Mouse (Mus musculus) kidney, adult 2 months (tissue): Measurements from ENCODE around the gene Ahctf1. TPM values are rescaled to one million over a fixed set of nuclear protein-coding genes. Genes with fewer than 3 reads are reported as not detected.
"Not testable (repeated sequence)": the region's sequence is repeated elsewhere in the genome, so short reads cannot be mapped to it uniquely, and the experiment has no call there.

Experiments
- DNase-seq: peaks from one replicate; pipeline ENCODE4 v3.0.0; 2021
- H3K27ac ChIP-seq: fragments of 200-500 bp; 2 replicates; pipeline ENCODE4 v1.5.1; 2012; ENCODE audit warnings: low read depth, low read length, control low read depth, inconsistent platforms; ENCODE audit not compliant: insufficient read depth
- H3K27me3 ChIP-seq: fragments of 200-500 bp; replicated peaks from 2 replicates; pipeline ENCODE4 v1.6.1; 2012; ENCODE audit warnings: mild to moderate bottlenecking, moderate library complexity, low read length, inconsistent platforms; ENCODE audit not compliant: control insufficient read depth, insufficient read depth
- H3K36me3 ChIP-seq: fragments of 200-500 bp; 2 replicates; pipeline ENCODE4 v1.6.1; 2012; ENCODE audit warnings: mild to moderate bottlenecking, moderate library complexity, low read length, inconsistent platforms; ENCODE audit not compliant: control insufficient read depth, insufficient read depth
- H3K4me1 ChIP-seq: fragments of 200-500 bp; 2 replicates; pipeline ENCODE4 v1.6.1; 2011; ENCODE audit warnings: low read length; ENCODE audit not compliant: control insufficient read depth, insufficient read depth
- H3K4me3 ChIP-seq: fragments of 200-500 bp; 2 replicates; pipeline ENCODE4 v1.5.1; 2011; ENCODE audit warnings: mild to moderate bottlenecking, low read depth, low read length, control low read depth; ENCODE audit not compliant: insufficient read depth
- CTCF ChIP-seq: fragments of 200-500 bp; conservative IDR thresholded peaks from 2 replicates; pipeline ENCODE4 v1.5.1; 2011; ENCODE audit warnings: low read depth, mild to moderate bottlenecking, control low read depth, low read length, moderate library complexity, mixed read lengths; ENCODE audit not compliant: insufficient read depth, insufficient read length
- POLR2A ChIP-seq: fragments of 200-500 bp; IDR thresholded peaks from one replicate; pipeline ENCODE4 v1.6.1; 2011; ENCODE audit warnings: low read depth, low read length, control low read depth
- WGBS: fragments of 180-500 bp; shearing (Covaris S2); methylation state at CpG from one replicate; pipeline ENCODE4 v1.1.7; 2018; 5-methylcytosine and 5-hydroxymethylcytosine counted together
- polyA plus RNA-seq: library from polyadenylated mRNA; depleted of rRNA; stranded (reverse); fragments of >200 nt; gene quantifications from 2 replicates; pipeline ENCODE4 v1.2.3, GENCODE M21; 2012

The Ahctf1 gene
- polyA plus RNA-seq, 1 experiment: 6.4 TPM

- Histone ChIP-seq H3K36me3 (no peaks in the 10 kb centered on the region), H3K27ac (no peak overlapping the region), H3K4me1 (no peaks in the 10 kb centered on the region), H3K4me3 (no peak overlapping the region), H3K27me3 (no peaks in the 10 kb centered on the region)
- TF ChIP-seq POLR2A (no peak), CTCF (no peak)
- no peak for DNase-seq
- WGBS: 84% methylated on average over 3 of the region's 3 CpGs
Observed at GRCm38 (mm10) chr1:179736483-179736882, 67.0 kb downstream of the Ahctf1 start.

DNA sequence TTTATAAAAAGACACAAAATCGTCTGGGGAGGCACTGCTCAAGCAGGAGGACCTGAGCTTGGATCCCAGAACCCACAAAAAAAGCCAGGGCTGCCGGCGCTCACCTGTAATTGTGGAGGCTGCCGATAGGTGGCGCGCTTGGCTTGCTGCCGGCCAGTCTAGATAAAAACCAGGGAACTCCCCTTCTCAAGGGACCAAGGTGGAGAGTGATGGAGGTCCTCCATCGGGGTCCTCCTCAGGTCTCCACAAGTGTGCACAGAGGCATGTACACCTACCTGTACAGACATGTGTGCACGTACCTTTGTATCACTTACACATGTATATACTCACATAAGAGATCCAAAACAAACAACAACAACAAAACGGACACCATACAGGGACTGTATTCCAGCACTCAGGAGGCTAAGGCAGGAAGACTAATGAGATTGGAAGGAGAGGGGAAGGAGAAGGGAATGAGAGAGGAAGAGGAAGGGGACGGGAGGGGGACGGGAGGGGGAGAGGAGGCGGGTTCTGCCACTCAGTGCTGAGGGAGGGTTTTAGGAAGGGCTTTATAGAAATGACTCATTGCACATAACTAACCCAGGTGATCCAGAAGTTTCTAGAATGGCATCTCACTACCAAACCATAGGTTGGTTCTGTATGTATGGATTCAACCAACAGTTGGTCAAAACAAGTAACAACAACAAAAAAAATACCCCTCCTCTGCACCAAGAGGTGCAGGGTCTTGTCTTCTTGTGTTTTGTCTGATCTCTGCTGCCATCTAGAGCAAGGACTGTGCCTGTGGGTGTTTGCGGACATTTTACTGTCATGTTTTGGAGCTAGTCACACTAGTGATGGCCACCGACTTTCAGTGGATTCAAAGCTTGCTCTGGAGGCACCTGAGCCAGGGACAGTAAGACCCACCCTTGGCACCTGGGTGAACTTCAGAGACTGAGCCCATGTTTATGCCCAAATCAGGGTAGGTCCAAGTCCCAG, 68.7 kb downstream of the Ahctf1 start:
- WGBS: 36% methylated on average over 15 of the region's 15 CpGs
- no peak overlapping the region for H3K27ac ChIP-seq

GRCm38 (mm10) chr1:179731391-179731790, 72.1 kb downstream of the Ahctf1 start:
- 80% methylated on average over 3 of the region's 3 CpGs for WGBS
- Histone ChIP-seq H3K27me3 (no peaks in the 10 kb centered on the region), H3K27ac (no peak overlapping the region), H3K36me3 (no peaks in the 10 kb centered on the region), H3K4me1 (no peaks in the 10 kb centered on the region), H3K4me3 (no peak overlapping the region)
- no peak for DNase-seq
- TF ChIP-seq POLR2A (no peak), CTCF (no peak)

More for the DNA sequence above, 68.7 kb downstream of the Ahctf1 start:
- peak; percentile 62 for DNase-seq
- peak; percentile 67 for TF ChIP-seq CTCF
- no peak for TF ChIP-seq POLR2A
- no peak overlapping the region for H3K4me3 ChIP-seq
- no peaks in the 10 kb centered on the region for H3K36me3 ChIP-seq
- no peaks in the 10 kb centered on the region for H3K27me3 ChIP-seq
- no peaks in the 10 kb centered on the region for H3K4me1 ChIP-seq

DNA sequence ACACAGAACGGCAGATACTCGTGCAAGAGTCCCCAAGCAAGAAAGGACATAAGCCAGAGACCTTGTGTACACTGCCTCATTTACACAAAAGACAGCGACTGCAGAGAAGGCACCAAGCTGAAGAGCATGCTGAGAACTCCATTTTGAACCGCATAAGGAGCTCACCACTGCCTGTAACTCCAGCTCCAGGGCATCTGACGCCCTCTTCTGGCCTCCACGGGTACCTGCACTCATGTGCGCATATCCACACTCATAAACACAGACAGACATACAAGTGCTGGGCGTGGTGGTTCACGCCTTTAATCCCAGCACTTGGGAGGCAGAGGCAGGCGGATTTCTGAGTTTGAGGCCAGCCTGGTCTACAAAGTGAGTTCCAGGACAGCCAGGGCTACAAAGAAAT, 74.8 kb downstream of the Ahctf1 start:
- no peaks in the 10 kb centered on the region for H3K4me1 ChIP-seq
- H3K27ac ChIP-seq: no peak overlapping the region
- 89% methylated on average over 10 of the region's 10 CpGs for WGBS
- H3K36me3 ChIP-seq: no peaks in the 10 kb centered on the region
- no peak overlapping the region for H3K4me3 ChIP-seq
- H3K27me3 ChIP-seq: no peaks in the 10 kb centered on the region
- TF ChIP-seq POLR2A: no peak
- no peak for TF ChIP-seq CTCF
- DNase-seq: no peak

GRCm38 (mm10) chr1:179722811-179723469, 80.5 kb downstream of the Ahctf1 start:
- 59% methylated on average over 8 of the region's 8 CpGs for WGBS
- H3K27me3 ChIP-seq: no peaks in the 10 kb centered on the region
- H3K4me1 ChIP-seq: no peaks in the 10 kb centered on the region
- no peak for TF ChIP-seq CTCF
- TF ChIP-seq POLR2A: no peak
- no peak for DNase-seq
- no peak overlapping the region for H3K4me3 ChIP-seq
- H3K36me3 ChIP-seq: no peaks in the 10 kb centered on the region
- H3K27ac ChIP-seq: no peak overlapping the region

GRCm38 (mm10) chr1:179715786-179716185, 87.7 kb downstream of the Ahctf1 start:
- H3K27ac ChIP-seq: no peak overlapping the region
- no peaks in the 10 kb centered on the region for H3K36me3 ChIP-seq
- no peaks in the 10 kb centered on the region for H3K4me1 ChIP-seq
- TF ChIP-seq POLR2A: no peak
- TF ChIP-seq CTCF: no peak
- H3K27me3 ChIP-seq: no peaks in the 10 kb centered on the region
- H3K4me3 ChIP-seq: no peak overlapping the region
- WGBS: 89% methylated on average over 4 of the region's 4 CpGs
- no peak for DNase-seq

DNA sequence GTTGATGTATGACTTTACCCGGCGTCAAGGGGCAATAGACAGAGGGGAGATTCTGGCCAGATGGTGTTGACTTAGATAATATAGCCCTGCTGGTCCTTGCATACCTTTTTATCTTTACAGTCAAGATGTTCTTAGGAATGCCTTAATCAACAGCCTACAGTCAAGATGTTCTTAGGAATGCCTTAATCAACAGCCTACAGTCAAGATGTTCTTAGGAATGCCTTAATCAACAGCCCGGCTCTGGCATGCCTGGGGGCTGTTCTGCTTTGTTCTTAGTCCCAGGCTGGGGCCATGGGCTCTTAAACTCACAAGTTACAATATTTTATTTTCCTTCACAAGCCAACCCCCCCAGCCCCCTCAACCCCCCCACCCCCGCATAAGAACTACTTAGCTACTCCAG, 88.2 kb downstream of the Ahctf1 start:
- H3K4me3 ChIP-seq, H3K36me3 ChIP-seq, H3K27ac ChIP-seq, H3K27me3 ChIP-seq, H3K4me1 ChIP-seq, DNase-seq: not testable (repeated sequence)
- WGBS: 93% methylated on average over 4 of the region's 4 CpGs
